Mouse (Mus musculus): ENCODE measurements around the gene Pkn1. TPM values are rescaled to one million over a fixed set of nuclear protein-coding genes. Genes with fewer than 3 reads are reported as not detected.

The Pkn1 gene
- polyA plus RNA-seq, 1 experiment from 2014 or later: 37.7 TPM

- DNase-seq: peak; percentile 37
- Histone ChIP-seq H3K4me1 (ENCODE audit: insufficient read depth) (peaks cover 11% of the 10 kb centered on the region; the same call in 1 of the 2 replicates), H3K4me2 (peak overlapping the region; percentile 98), H3K4me3 (ENCODE audit: low read depth, low read length) (peak overlapping the region; percentile 87), H3K9ac (peak overlapping the region; percentile 92), H3K27me3 (ENCODE audit: insufficient read depth, low read length) (no peaks in the 10 kb centered on the region), H3K9me3 (ENCODE audit: low read depth, low read length) (no peaks in the 10 kb centered on the region; the same call in 1 of the 2 replicates), H3K27ac (ENCODE audit: low read depth) (peak overlapping the region; percentile 87), H3K36me3 (ENCODE audit: insufficient read depth) (no peaks in the 10 kb centered on the region)
- 4% methylated on average over 15 of the region's 15 CpGs for WGBS
- ATAC-seq (ENCODE audit: insufficient read depth): peak; percentile 3
- TF ChIP-seq CTCF (IDR thresholded peaks at IDR 0.05; ENCODE audit: low read depth): no peak
Measured at GRCm38 (mm10) chr8:83698291-83698660, 703 bp downstream of the Pkn1 start.

GRCm38 (mm10) chr8:83697374-83698220 is 1.4 kb downstream of the Pkn1 start:
- ATAC-seq (ENCODE audit: insufficient read depth) (0 out of 2 replicates have a peak, but pooled peaks have one; percentile 0), DNase-seq (peak; percentile 39)
- H3K4me2 ChIP-seq: peak overlapping the region; percentile 98
- H3K27me3 ChIP-seq (ENCODE audit: insufficient read depth, low read length): no peaks in the 10 kb centered on the region
- peaks cover 11% of the 10 kb centered on the region; the same call in 1 of the 2 replicates for H3K4me1 ChIP-seq (ENCODE audit: insufficient read depth)
- H3K9me3 ChIP-seq (ENCODE audit: low read depth, low read length): no peaks in the 10 kb centered on the region; the same call in 1 of the 2 replicates
- H3K36me3 ChIP-seq (ENCODE audit: insufficient read depth): peaks cover 1% of the 10 kb centered on the region
- WGBS: 46% methylated on average over 19 of the region's 19 CpGs
- H3K9ac ChIP-seq: peak overlapping the region; percentile 92
- TF ChIP-seq CTCF (IDR thresholded peaks at IDR 0.05; ENCODE audit: low read depth): no peak
- H3K4me3 ChIP-seq (ENCODE audit: low read depth, low read length): peak overlapping the region; percentile 87
- H3K27ac ChIP-seq (ENCODE audit: low read depth): peak overlapping the region; percentile 58; the same call in 1 of the 2 replicates

- Histone ChIP-seq H3K4me3 (ENCODE audit: low read depth, low read length) (no peak overlapping the region), H3K9me3 (ENCODE audit: low read depth, low read length) (no peaks in the 10 kb centered on the region), H3K4me1 (ENCODE audit: insufficient read depth) (peaks cover 11% of the 10 kb centered on the region; the same call in 1 of the 2 replicates), H3K27ac (ENCODE audit: low read depth) (no peak overlapping the region), H3K9ac (no peak overlapping the region), H3K4me2 (no peak overlapping the region), H3K27me3 (ENCODE audit: insufficient read depth, low read length) (no peaks in the 10 kb centered on the region), H3K36me3 (ENCODE audit: insufficient read depth) (peaks cover 22% of the 10 kb centered on the region)
- TF ChIP-seq CTCF (IDR thresholded peaks at IDR 0.05; ENCODE audit: low read depth): no peak
- DNase-seq (no peak), ATAC-seq (ENCODE audit: insufficient read depth) (no peak)
- 73% methylated on average over 16 of the region's 17 CpGs for WGBS
Measured at GRCm38 (mm10) chr8:83695351-83696106, 3.5 kb downstream of the Pkn1 start.

GRCm38 (mm10) chr8:83694369-83695160 is 4.4 kb downstream of the Pkn1 start:
- Histone ChIP-seq H3K27me3 (ENCODE audit: insufficient read depth, low read length) (no peaks in the 10 kb centered on the region), H3K9ac (no peak overlapping the region), H3K4me2 (no peak overlapping the region), H3K4me3 (ENCODE audit: low read depth, low read length) (no peak overlapping the region), H3K36me3 (ENCODE audit: insufficient read depth) (peaks cover 29% of the 10 kb centered on the region), H3K9me3 (ENCODE audit: low read depth, low read length) (no peaks in the 10 kb centered on the region), H3K27ac (ENCODE audit: low read depth) (no peak overlapping the region), H3K4me1 (ENCODE audit: insufficient read depth) (peaks cover 11% of the 10 kb centered on the region; the same call in 1 of the 2 replicates)
- no peak for ATAC-seq (ENCODE audit: insufficient read depth)
- WGBS: 74% methylated on average over 11 of the region's 11 CpGs
- no peak for DNase-seq
- no peak for TF ChIP-seq CTCF (IDR thresholded peaks at IDR 0.05; ENCODE audit: low read depth)

GRCm38 (mm10) chr8:83693609-83694236 is 5.3 kb downstream of the Pkn1 start:
- ATAC-seq (ENCODE audit: insufficient read depth) (no peak), DNase-seq (no peak)
- no peaks in the 10 kb centered on the region for H3K9me3 ChIP-seq (ENCODE audit: low read depth, low read length)
- no peak overlapping the region for H3K4me2 ChIP-seq
- no peak overlapping the region for H3K9ac ChIP-seq
- H3K36me3 ChIP-seq (ENCODE audit: insufficient read depth): peaks cover 33% of the 10 kb centered on the region
- no peak overlapping the region for H3K4me3 ChIP-seq (ENCODE audit: low read depth, low read length)
- WGBS: 71% methylated on average over 10 of the region's 10 CpGs
- no peaks in the 10 kb centered on the region for H3K27me3 ChIP-seq (ENCODE audit: insufficient read depth, low read length)
- TF ChIP-seq CTCF (IDR thresholded peaks at IDR 0.05; ENCODE audit: low read depth): no peak
- H3K4me1 ChIP-seq (ENCODE audit: insufficient read depth): peaks cover 11% of the 10 kb centered on the region; the same call in 1 of the 2 replicates
- H3K27ac ChIP-seq (ENCODE audit: low read depth): no peak overlapping the region

GRCm38 (mm10) chr8:83689264-83689663 is 9.7 kb downstream of the Pkn1 start:
- H3K9me3 ChIP-seq (ENCODE audit: low read depth, low read length): no peaks in the 10 kb centered on the region
- 81% methylated on average over 6 of the region's 6 CpGs for WGBS
- DNase-seq (no peak), ATAC-seq (ENCODE audit: insufficient read depth) (no peak)
- peaks cover 57% of the 10 kb centered on the region for H3K36me3 ChIP-seq (ENCODE audit: insufficient read depth)
- H3K27ac ChIP-seq (ENCODE audit: low read depth): no peak overlapping the region
- TF ChIP-seq CTCF (IDR thresholded peaks at IDR 0.05; ENCODE audit: low read depth): no peak
- no peaks in the 10 kb centered on the region for H3K27me3 ChIP-seq (ENCODE audit: insufficient read depth, low read length)
- H3K4me1 ChIP-seq (ENCODE audit: insufficient read depth): no peaks in the 10 kb centered on the region
- H3K4me2 ChIP-seq: no peak overlapping the region
- no peak overlapping the region for H3K9ac ChIP-seq
- H3K4me3 ChIP-seq (ENCODE audit: low read depth, low read length): no peak overlapping the region
